Mouse (Mus musculus) brain, embryonic 14.5 days (tissue): ENCODE measurements around the gene Rbms2. TPM values are rescaled to one million over a fixed set of nuclear protein-coding genes. Genes with fewer than 3 reads are reported as not detected.
"Not testable (repeated sequence)": the region's sequence is repeated elsewhere in the genome, so short reads cannot be mapped to it uniquely, and the experiment has no call there.

Experiments
- DNase-seq: peaks from one replicate; pipeline ENCODE4 v3.0.0-alpha.2; 2011; ENCODE audit warnings: low read depth
- CTCF ChIP-seq: fragments of 200-500 bp; IDR thresholded peaks from 2 replicates; pipeline ENCODE4 v1.5.1; 2012; ENCODE audit warnings: inconsistent platforms, mild to moderate bottlenecking, moderate library complexity, borderline replicate concordance; ENCODE audit not compliant: insufficient read depth, insufficient read length; ENCODE audit errors: extremely low read depth
- POLR2A ChIP-seq: fragments of 200-500 bp; IDR thresholded peaks from 2 replicates; pipeline ENCODE4 v1.6.1; 2012; ENCODE audit warnings: mild to moderate bottlenecking, inconsistent platforms, borderline replicate concordance; ENCODE audit not compliant: poor library complexity, insufficient read depth, insufficient read length, severe bottlenecking; ENCODE audit errors: extremely low read depth
- polyA plus RNA-seq: library from polyadenylated mRNA; depleted of rRNA; stranded (reverse); fragments of >200 nt; gene quantifications from 2 replicates; pipeline ENCODE4 v1.2.3, GENCODE M21; 2012

Rbms2 gene
- polyA plus RNA-seq, 1 experiment, result 26.7 TPM

DNA sequence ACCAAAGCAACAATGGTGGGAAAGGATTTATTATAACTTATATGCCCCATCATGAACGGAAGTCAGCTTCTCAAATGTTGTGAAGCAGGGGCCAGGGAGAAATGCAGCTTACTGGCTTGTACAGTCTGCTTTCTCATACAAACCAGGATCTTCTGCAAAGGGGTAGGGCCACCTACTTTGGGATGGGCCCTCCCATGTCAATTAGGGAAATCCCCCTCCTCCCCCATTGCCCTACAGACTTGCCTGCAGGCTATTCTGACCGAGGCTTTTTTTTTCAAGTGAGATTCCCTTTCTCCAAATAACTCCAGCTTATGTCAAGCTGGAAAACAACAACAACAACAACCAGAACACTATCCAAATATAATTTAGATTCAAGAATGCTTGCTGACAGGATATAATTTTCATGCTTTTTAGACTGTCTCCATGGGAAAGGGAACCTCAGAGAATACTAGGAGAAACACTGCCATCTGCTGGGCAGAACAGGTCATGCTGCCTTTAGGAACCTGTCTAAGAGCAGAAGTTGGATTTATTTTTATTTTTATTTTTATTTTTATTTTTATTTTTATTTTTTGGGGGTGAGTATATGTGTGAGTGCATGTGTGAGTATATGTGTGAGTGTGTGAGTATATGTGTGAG lies 8.3 kb upstream of the Rbms2 start:
- peak; percentile 74; the same call in 1 of the 2 replicates for TF ChIP-seq CTCF
- no peak for TF ChIP-seq POLR2A

DNA sequence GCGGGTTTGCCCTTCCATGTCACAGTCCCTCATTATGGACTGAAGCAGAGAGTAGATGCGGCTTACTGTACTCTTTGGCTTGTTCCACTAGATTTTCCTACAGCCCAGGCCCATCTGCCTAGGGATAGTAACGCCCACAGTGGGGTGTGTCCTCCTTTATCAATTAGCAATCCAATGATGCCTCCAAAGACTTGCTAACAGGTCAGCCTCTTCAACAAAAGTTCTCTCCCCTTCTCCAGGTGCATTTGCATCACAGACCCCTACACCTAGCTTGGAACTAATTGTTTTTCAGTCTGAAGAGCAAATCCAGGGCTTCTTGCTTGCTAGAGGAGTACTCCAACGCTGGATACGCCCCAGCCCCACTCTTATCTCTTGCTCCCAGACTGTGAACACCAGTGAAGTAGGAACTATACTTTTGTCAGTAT lies 7.1 kb upstream of the Rbms2 start:
- TF ChIP-seq CTCF (no peak), POLR2A (no peak)

More for the DNA sequence above, 8.3 kb upstream of the Rbms2 start:
- peak; percentile 88 for DNase-seq

DNA sequence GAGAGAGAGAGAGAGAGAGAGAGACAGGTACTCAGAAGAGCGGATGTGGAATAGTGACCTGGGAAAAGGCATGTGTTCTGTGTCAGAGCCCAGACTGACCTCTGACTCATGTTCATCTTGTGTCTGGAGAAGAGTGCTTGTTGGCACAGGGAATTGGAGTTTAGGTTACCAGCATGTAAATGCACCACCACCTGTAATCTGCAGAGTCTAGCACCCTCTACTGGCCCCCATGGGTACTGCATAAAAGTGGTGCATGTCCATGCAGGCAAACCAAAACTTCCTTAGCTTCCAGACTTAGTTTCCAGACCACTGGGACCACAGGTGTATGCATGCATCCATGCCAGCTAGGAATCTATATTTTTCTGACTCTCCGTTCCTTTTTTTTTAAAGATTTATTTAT lies 5.9 kb upstream of the Rbms2 start:
- TF ChIP-seq CTCF, result peak; percentile 90
- no peak for TF ChIP-seq POLR2A
- DNase-seq, result peak; percentile 88

More for the DNA sequence above, 7.1 kb upstream of the Rbms2 start:
- no peak for DNase-seq

DNA sequence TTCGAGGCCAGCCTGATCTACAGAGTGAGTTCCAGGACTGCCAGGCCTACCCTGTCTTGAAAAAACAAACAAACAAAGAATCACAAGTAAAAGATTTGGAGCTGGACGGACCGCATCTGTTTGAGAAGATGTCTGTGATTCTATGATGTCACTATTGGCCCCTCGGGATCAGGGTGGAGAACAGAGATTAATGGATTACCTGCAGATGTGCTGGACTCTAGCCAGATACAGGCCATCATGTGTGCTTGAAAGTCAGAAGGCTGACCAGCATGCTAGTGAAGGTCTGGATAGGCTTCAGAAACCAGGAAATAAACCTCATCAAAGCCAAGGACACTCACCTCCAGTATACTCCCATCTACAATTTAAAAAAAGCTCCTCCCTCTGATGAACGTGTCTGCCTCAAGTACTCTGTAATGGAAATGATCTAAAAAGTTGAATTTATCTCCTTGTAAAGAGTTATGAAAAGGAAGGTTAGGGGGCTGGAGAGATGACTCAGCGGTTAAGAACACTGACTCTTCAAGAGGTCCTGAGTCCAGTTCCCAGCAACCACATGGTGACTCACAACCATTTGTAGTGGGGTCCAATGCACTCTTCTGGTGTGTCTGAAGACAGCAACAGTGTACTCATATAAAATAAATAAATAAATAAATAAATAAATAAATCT lies 5.3 kb upstream of the Rbms2 start:
- DNase-seq, result no peak
- TF ChIP-seq CTCF (no peak), POLR2A (no peak)

DNA sequence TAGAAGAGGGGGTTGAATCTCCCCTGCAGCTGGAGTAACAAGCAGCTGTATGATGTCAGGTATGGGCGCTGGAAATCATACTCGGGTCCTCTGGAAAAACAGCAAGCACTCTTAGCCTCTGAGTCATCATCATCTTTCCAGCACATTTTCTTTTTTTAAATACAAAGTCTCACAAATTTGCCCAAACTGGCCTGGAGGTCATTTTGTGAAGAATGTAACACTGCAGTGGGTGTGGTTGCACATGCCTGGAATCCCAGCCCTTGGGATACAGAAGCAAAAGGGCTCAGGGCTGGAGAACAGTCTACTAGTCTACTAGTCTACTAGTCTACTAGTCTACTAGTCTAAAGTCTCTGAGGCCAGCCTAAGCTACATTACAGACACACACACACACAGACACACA lies 4.2 kb upstream of the Rbms2 start:
- DNase-seq, result no peak
- TF ChIP-seq POLR2A (no peak), CTCF (no peak)

DNA sequence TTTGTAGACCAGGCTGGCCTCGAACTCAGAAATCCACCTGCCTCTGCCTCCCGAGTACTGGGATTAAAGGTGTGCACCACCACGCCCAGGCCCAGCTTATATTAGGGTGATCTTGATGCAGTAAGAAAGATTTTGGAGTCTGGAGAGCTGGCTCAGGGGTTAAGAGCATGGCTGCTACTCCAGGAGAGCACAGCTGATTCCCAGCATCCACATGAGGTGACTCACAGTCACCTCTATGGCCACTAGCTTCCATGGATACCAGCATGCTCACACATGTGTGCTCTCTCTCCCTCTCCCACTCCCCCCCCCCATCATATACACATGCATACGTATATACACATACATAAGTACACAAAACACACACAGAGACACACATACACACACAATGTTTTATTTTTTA lies 2.8 kb downstream of the Rbms2 start:
- TF ChIP-seq POLR2A (no peak), CTCF (no peak)

DNA sequence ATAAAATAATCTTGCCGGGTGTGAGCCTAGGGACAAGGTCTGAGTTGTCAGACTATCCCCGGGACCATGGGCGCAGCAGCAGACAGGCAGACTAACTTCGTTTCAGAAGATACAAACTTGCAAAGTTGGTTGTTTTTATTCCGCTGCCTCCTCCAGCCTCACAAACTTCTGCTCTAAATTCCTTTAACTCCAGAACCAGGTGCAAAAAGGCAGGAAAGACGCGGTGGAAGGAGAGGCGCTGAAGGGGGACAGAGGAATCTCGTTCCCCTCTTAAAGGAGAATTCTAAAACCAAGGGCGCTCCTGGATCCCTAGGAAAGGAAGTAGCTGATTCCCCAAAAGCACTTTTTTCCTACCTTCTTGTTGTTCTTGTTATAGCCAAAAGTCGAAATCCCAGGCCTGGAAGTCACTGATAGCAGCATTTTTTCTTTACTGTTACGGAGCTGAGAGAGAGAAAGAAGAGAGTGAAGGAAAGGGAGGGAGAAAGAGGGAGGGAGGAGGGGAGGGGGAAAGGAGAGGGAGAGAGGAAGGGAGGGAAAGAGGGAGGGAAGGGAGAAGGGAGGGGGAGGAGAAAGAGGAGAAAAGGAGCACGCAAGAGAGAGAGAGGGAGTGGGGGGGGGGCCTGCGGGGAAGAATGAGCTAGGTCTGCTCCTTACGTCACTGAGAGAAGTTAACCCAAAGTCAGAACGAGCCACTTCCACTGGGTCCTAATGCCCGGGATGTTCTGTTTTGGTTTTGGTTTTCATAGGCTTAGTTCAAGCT lies 3.9 kb downstream of the Rbms2 start:
- DNase-seq, result peak; percentile 94
- TF ChIP-seq CTCF (no peak), POLR2A (no peak)

More for the DNA sequence above, 2.8 kb downstream of the Rbms2 start:
- no peak for DNase-seq

DNA sequence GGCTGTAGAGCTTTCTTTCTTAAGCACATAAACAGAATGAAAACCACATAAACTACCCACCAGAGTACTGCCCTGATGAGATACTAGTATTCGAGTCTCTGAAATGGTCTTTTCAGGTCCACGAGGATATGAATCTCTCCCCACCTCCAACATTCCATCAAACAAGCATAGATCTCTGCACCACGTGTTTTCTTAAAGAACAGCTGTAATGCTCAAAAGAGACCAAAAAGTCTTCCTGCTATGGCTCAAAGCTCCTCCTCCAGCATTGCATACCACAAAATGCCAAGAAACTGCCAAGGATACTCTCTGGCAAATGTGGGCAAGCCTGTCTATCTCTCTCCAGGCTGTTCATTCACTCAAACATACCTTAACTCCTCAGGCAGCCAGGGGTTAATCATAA lies 4.8 kb downstream of the Rbms2 start:
- peak; percentile 6 for DNase-seq
- TF ChIP-seq POLR2A (no peak), CTCF (no peak)

DNA sequence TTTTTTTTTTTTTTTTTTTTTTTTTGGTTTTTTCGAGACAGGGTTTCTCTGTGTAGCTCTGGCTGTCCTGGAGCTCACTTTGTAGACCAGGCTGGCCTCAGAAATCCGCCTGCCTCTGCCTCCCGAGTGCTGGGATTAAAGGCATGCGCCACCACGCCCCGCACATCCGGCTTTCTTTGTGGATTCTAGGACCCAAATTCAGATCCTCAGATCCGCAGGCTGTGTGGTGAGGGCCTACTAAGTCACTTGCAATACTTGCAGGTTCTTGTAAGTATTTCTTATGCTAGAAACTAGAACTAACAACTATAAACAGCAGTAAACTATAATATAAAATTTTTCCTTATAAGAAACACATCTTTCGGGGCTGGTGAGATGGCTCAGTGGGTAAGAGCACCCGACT lies 8.7 kb downstream of the Rbms2 start:
- not testable (repeated sequence) for DNase-seq

DNA sequence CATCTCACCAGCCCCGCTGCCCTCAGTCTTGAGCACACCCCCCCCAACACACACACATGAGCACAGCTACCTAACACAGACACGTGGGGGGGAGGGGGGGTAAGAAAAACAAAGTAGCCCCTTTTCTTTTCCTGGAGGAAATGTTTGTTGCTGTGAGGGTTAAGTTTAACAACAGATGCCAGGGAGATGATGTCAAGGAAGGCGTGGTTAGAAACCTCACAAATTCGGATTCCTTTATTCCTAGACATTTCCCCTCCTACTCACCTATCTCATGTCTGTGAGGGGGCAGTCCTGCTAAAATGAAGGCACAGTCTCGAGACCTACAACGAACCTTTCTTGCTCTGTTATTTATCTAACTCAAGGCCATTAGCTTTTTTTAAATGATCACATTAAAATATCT lies 13.0 kb downstream of the Rbms2 start:
- TF ChIP-seq POLR2A (no peak), CTCF (no peak)
- no peak for DNase-seq

DNA sequence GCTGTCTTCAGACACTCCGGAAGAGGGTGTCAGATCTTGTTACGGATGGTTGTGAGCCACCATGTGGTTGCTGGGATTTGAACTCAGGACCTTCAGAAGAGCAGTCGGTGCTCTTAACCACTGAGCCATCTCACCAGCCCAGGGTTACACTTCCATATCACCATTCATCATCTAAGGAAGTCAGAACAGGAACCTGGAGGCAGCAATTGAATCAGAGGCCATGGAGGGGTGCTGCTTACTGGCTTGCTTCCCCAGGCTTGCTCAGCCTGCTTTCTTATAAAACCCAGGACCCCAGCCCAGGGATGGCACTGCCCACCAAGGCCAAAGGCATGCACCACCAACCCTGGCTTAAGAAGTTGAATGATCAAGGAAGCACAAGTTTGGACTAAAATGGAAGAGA lies 14.4 kb downstream of the Rbms2 start:
- not testable (repeated sequence) for DNase-seq

DNA sequence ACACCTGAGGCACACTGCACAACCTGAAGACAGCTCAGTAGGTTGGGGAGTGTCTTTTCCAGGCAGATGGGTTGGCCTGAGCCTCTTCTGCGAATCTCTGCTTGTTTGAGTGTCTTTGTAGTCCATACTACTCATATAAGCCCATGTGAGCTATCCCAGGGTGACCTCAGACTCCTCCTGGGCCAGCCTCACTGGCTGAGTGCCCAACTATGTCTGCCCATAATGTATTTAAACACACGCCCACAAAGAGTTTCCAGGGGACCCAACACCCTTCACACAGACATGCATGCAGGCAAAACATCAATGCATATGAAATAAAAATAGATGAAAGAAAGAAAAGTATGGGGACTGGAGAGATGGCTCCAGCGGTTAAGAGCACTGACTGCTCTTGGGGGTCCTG lies 26.1 kb downstream of the Rbms2 start:
- no peak for DNase-seq
- no peak for TF ChIP-seq CTCF
- TF ChIP-seq POLR2A, result no peak

DNA sequence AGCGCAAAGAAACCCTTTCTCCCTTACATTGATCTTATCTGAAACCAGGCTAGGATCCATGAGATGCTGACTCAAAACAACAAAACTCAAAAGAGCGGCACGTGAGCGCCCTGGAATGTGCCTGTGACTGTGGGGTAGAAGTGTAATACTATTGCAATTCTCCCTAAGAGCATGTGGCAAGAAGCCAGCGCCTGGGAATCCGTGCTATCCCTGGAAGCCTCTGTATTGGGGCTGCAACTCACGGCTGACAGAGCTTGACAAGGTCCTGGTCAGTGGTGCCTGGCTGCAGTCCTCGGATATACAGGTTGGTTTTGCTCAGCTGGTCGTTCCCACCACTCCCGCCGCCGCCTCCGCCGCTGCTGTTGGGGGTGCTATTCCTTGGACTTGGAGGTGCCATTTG lies 29.2 kb downstream of the Rbms2 start:
- no peak for DNase-seq
- TF ChIP-seq POLR2A (no peak), CTCF (no peak)

DNA sequence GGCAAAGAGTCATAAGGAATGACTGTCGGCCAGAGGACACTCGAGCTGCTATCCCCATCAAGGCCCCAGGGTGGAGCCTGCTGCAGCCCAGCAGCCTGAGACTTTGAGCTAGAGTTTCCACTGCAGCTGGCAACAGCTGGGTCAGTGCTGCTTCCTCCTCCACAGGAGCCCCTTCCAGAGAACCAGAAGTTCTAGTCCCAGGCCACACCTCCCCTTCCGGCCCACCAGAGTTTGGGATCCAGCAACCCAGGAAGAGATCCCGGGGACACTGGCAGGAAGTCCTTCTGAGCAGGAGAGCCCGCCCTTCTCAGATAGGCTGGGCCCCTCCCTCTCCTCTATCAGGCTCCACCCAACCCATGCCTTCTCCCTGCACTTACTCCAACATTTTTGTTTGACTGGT lies 30.5 kb downstream of the Rbms2 start:
- TF ChIP-seq CTCF, result peak; percentile 41; the same call in 1 of the 2 replicates
- no peak for TF ChIP-seq POLR2A
- peak; percentile 45 for DNase-seq
